Comparison of ENCODE assay signal across 24 mouse cellular contexts in the genomic region with DNA sequence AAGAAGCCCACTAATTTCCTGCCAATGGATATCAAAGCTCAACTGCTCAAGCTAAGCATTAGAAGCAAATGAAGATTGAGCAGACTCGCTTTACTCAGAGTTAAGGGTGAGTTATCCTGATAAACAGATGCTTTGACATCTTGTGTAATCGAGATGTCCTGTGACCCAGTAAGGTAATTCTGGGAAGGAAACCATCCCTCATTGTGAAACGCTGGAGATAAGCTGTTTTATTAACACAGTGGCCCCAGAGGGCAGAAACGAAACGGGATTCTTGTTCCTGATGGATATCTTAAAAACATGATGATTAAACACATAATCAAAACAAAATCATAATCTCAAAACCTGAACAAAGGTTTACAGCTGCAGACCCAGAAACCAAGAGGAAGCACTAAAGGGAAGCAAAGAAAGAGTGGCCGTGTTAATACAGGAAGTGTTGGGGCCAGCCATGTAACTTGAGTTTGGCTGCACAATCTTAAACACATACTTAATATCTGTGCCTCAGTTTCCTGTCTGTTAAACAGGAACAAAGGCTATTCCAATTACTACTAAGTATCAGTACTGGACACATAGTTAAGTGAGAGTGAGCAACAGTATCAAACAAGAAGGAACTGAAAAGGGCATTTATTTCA.
A peak's percentile ranks its signal among the peaks of the same experiment; 100 is the strongest.
DNase-seq lines count a peak whose midpoint lies in the region; ATAC-seq lines count a peak whose summit lies in the region.
"Had no signal": no experiment of that assay in that cellular context is flagged by ENCODE, and none has a peak within 500 bp of the region (broad histone marks: within the 10 kb centered on the region; RNA-seq: fewer than 3 reads in every experiment).

No protein-coding gene starts in this region.

- no peak overlapping the region for H3K4me2 ChIP-seq in intestine, embryonic 16.5 days (ENCODE audit: low read depth, low read length)
- no peak overlapping the region for H3K4me2 ChIP-seq in intestine, embryonic 15.5 days (replicated peaks)
- H3K4me2 ChIP-seq: embryonic facial prominence, embryonic 13.5 days; forebrain, embryonic 13.5 days; heart, embryonic 11.5 days; heart, embryonic 15.5 days; hindbrain, embryonic 14.5 days had no signal

- peak; percentile 63 for ATAC-seq in intestine, embryonic 16.5 days
- ATAC-seq in intestine, embryonic 15.5 days: no peak
- ATAC-seq in granulocyte monocyte progenitor cell, adult 5-6 weeks (replicated peaks; ENCODE audit: poor library complexity, severe bottlenecking): peak; percentile 63
- ATAC-seq: activated CD4-positive, CD25-positive, alpha-beta regulatory T cell, adult 4 months; forebrain, embryonic 13.5 days; forebrain, postnatal 0 days; Patski had no signal

- no peaks in the 10 kb centered on the region for H3K27me3 ChIP-seq in intestine, embryonic 16.5 days (replicated peaks; ENCODE audit: control insufficient read depth, insufficient read depth, low read length)
- no peaks in the 10 kb centered on the region for H3K27me3 ChIP-seq in intestine, embryonic 15.5 days (replicated peaks)
- H3K27me3 ChIP-seq: embryonic facial prominence, embryonic 13.5 days; forebrain, embryonic 13.5 days; heart, embryonic 15.5 days; Patski had no signal

- peak; percentile 35 for DNase-seq in lung, postnatal 36 days
- DNase-seq in lung, postnatal 4 days: no peak
- DNase-seq in gastrocnemius, adult 18-20 months (ENCODE audit: low spot score): no peak
- no peak for DNase-seq in heart, postnatal 10 days
- DNase-seq: adrenal gland, adult 8-10 months; adrenal gland, postnatal 36 days; cerebellum, adult 11 months; cerebellum, adult 8-10 months; cerebellum, postnatal 25 days; forebrain, postnatal 0 days; gastrocnemius, adult 2 months; gastrocnemius, postnatal 36 days; heart, adult 2 months had no signal

- H3K4me3 ChIP-seq in intestine, embryonic 16.5 days (ENCODE audit: low read length): no peak overlapping the region
- no peak overlapping the region for H3K4me3 ChIP-seq in intestine, embryonic 15.5 days (replicated peaks)
- H3K4me3 ChIP-seq: embryonic facial prominence, embryonic 13.5 days; forebrain, embryonic 13.5 days; gastrocnemius, adult 2 months; heart, adult 2 months; heart, embryonic 15.5 days; hindbrain, embryonic 10.5 days had no signal

- WGBS in intestine, embryonic 16.5 days: 36% methylated on average over 6 of the region's 6 CpGs
- WGBS in intestine, embryonic 15.5 days: 34% methylated on average over 6 of the region's 6 CpGs

- H3K27ac ChIP-seq in intestine, embryonic 16.5 days (ENCODE audit: low read length): no peak overlapping the region
- no peak overlapping the region for H3K27ac ChIP-seq in intestine, embryonic 15.5 days
- H3K27ac ChIP-seq: embryonic facial prominence, embryonic 13.5 days; forebrain, embryonic 13.5 days; gastrocnemius, adult 2 months; heart, adult 2 months; heart, embryonic 15.5 days; hindbrain, embryonic 10.5 days; hindbrain, embryonic 14.5 days had no signal

- H3K9ac ChIP-seq in intestine, embryonic 16.5 days (ENCODE audit: low read depth, low read length): no peak overlapping the region
- no peak overlapping the region for H3K9ac ChIP-seq in intestine, embryonic 15.5 days
- H3K9ac ChIP-seq: embryonic facial prominence, embryonic 13.5 days; forebrain, embryonic 13.5 days; forebrain, postnatal 0 days; heart, embryonic 15.5 days; hindbrain, embryonic 14.5 days had no signal

- 0 out of 2 replicates have a peak, but pooled peaks cover 5% of the 10 kb centered on the region for H3K4me1 ChIP-seq in intestine, embryonic 16.5 days (ENCODE audit: control insufficient read depth, insufficient read depth, low read length)
- H3K4me1 ChIP-seq in intestine, embryonic 15.5 days (replicated peaks): no peaks in the 10 kb centered on the region
- H3K4me1 ChIP-seq: heart, embryonic 15.5 days had no signal

- H3K9me3 ChIP-seq in intestine, embryonic 16.5 days (ENCODE audit: control insufficient read depth, low read length): no peaks in the 10 kb centered on the region
- H3K9me3 ChIP-seq in intestine, embryonic 15.5 days: no peaks in the 10 kb centered on the region
- H3K9me3 ChIP-seq: embryonic facial prominence, embryonic 13.5 days; forebrain, embryonic 13.5 days; heart, embryonic 15.5 days; hindbrain, embryonic 10.5 days had no signal

- intact Hi-C loops in heart, postnatal 10 days (cut with DNase I): no loop called here

- no peaks in the 10 kb centered on the region for H3K36me3 ChIP-seq in intestine, embryonic 16.5 days (ENCODE audit: control insufficient read depth, insufficient read depth, low read length)
- no peaks in the 10 kb centered on the region for H3K36me3 ChIP-seq in intestine, embryonic 15.5 days
- H3K36me3 ChIP-seq: embryonic facial prominence, embryonic 13.5 days; heart, embryonic 15.5 days; hindbrain, embryonic 10.5 days had no signal
